Mouse (Mus musculus) liver, embryonic 12.5 days (tissue): ENCODE measurements around the gene Olfr986. TPM values are rescaled to one million over a fixed set of nuclear protein-coding genes. Genes with fewer than 3 reads are reported as not detected.

Source experiments
- ATAC-seq: fragments of 200-750 bp; cut with Nextera tagmentation; 2 replicates; pipeline ENCODE4 v1.8.0; 2017; ENCODE audit warnings: moderate number of reproducible peaks, mild to moderate bottlenecking, moderate library complexity
- H3K27ac ChIP-seq: fragments of 300-500 bp; sonication (generic); 2 replicates; pipeline ENCODE4 v1.5.1; 2016; ENCODE audit warnings: mild to moderate bottlenecking
- H3K27me3 ChIP-seq: fragments of 300-500 bp; sonication (generic); replicated peaks from 2 replicates; pipeline ENCODE4 v1.6.1; 2016; ENCODE audit warnings: mild to moderate bottlenecking, moderate library complexity
- H3K36me3 ChIP-seq: fragments of 300-500 bp; sonication (generic); 2 replicates; pipeline ENCODE4 v1.6.1; 2016; ENCODE audit warnings: mild to moderate bottlenecking, moderate library complexity
- H3K4me1 ChIP-seq: fragments of 300-500 bp; sonication (generic); 2 replicates; pipeline ENCODE4 v1.6.1; 2016
- H3K4me2 ChIP-seq: fragments of 300-500 bp; sonication (generic); 2 replicates; pipeline ENCODE4 v1.6.1; 2016; ENCODE audit warnings: mild to moderate bottlenecking, moderate library complexity
- H3K4me3 ChIP-seq: fragments of 300-500 bp; sonication (generic); 2 replicates; pipeline ENCODE4 v1.5.1; 2016; ENCODE audit warnings: mild to moderate bottlenecking, moderate library complexity
- H3K9ac ChIP-seq: fragments of 300-500 bp; sonication (generic); 2 replicates; pipeline ENCODE4 v1.6.1; 2016; ENCODE audit warnings: mild to moderate bottlenecking, moderate library complexity
- H3K9me3 ChIP-seq: fragments of 300-500 bp; sonication (generic); replicated peaks from 2 replicates; pipeline ENCODE4 v1.6.1; 2016; ENCODE audit warnings: mild to moderate bottlenecking, moderate library complexity
- WGBS: fragments of 180-500 bp; shearing (Covaris S2); methylation state at CpG from one replicate; pipeline ENCODE4 v1.1.7; 2016; ENCODE audit not compliant: insufficient replicate concordance; 5-methylcytosine and 5-hydroxymethylcytosine counted together
- polyA plus RNA-seq: library from polyadenylated mRNA; unstranded; fragments of >200 nt; fragmentation: Nextera tagmentation; extraction: Ambion mirVana; gene quantifications from 2 replicates; pipeline ENCODE4 v1.2.1, GENCODE M21; 2016

Olfr986 gene
- polyA plus RNA-seq, 1 experiment from 2014 or later, result not detected

DNA sequence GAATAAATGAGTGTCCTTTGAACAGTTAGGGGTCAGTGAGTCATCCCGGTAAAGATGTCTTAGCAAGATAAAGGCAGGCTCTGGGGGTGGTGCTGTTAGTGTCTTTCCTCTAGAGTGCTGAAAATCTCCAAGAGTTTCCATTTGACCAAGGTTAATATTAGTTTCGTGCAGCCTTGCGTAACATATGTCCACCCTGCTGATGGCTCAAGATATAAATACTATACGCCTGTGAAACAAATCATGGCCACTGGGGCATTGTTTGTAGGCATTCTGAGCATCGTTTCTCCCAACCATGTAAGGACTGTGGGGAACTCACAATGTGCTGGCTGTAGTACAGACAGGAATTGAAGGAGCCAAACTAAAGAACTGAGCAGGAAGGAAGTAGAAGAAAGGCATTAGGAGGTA is 25.8 kb downstream of the Olfr986 start:
- H3K4me1 ChIP-seq, result no peaks in the 10 kb centered on the region
- H3K4me2 ChIP-seq, result no peak overlapping the region
- no peak overlapping the region for H3K9ac ChIP-seq
- H3K27me3 ChIP-seq, result no peaks in the 10 kb centered on the region
- no peak for ATAC-seq
- 56% methylated on average over 5 of the region's 5 CpGs for WGBS
- peaks cover 41% of the 10 kb centered on the region for H3K36me3 ChIP-seq
- H3K9me3 ChIP-seq, result no peaks in the 10 kb centered on the region
- no peak overlapping the region for H3K4me3 ChIP-seq
- H3K27ac ChIP-seq, result no peak overlapping the region

GRCm38 (mm10) chr9:40210744-40211143 is 30.0 kb downstream of the Olfr986 start:
- no peak overlapping the region for H3K4me3 ChIP-seq
- no peaks in the 10 kb centered on the region for H3K27me3 ChIP-seq
- no peak overlapping the region for H3K4me2 ChIP-seq
- 85% methylated on average over 2 of the region's 2 CpGs for WGBS
- no peak for ATAC-seq
- H3K9me3 ChIP-seq, result no peaks in the 10 kb centered on the region
- no peaks in the 10 kb centered on the region for H3K4me1 ChIP-seq
- no peak overlapping the region for H3K9ac ChIP-seq
- H3K27ac ChIP-seq, result no peak overlapping the region
- H3K36me3 ChIP-seq, result peaks cover 56% of the 10 kb centered on the region

DNA sequence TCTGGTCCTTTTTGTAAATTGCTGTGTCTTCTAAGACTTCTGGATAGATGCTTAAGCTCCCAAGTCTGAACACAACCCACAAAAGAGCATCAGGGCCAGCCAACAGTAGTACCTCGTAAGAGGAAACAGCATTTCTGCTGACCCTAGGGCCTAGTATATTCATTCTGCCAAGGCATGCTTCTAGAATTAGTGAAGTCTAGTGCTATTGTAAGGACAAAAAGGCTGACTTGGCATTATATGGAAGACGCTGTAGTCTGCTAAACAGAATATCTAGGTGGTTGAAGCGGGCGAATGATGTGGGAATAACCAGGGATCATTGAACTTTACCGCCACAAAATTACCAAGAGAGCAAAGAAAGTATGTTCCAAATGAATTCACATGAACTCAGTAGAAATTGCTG is 33.3 kb downstream of the Olfr986 start:
- no peak for ATAC-seq
- Histone ChIP-seq H3K4me2 (no peak overlapping the region), H3K4me1 (no peaks in the 10 kb centered on the region), H3K36me3 (peaks cover 38% of the 10 kb centered on the region), H3K27me3 (no peaks in the 10 kb centered on the region), H3K9ac (no peak overlapping the region), H3K4me3 (no peak overlapping the region), H3K9me3 (no peaks in the 10 kb centered on the region), H3K27ac (no peak overlapping the region)
- WGBS, result 80% methylated on average over 5 of the region's 5 CpGs

DNA sequence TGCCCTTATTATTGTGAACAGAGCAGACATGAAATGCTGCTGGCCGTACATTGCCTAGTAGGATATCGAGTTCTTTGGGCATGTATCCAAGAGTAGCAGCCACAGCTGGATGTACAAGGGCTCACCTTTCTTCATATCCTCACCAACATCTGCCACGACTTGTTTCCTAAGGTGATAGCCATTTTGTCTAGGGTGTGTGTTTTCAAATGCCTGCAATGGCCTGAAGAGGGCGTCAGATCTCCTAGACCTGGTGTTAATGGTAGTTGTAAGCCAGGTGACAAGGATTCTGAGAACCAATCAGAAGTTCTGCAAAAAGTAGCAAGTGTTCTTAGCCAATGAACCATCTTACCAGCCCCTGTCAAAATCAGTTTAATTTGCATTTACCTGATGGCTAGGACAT is 35.9 kb downstream of the Olfr986 start:
- Histone ChIP-seq H3K27me3 (no peaks in the 10 kb centered on the region), H3K27ac (no peak overlapping the region), H3K36me3 (peaks cover 14% of the 10 kb centered on the region), H3K4me1 (no peaks in the 10 kb centered on the region), H3K4me3 (no peak overlapping the region), H3K9ac (no peak overlapping the region), H3K9me3 (no peaks in the 10 kb centered on the region), H3K4me2 (no peak overlapping the region)
- WGBS, result 46% methylated on average over 4 of the region's 4 CpGs
- ATAC-seq, result no peak

DNA sequence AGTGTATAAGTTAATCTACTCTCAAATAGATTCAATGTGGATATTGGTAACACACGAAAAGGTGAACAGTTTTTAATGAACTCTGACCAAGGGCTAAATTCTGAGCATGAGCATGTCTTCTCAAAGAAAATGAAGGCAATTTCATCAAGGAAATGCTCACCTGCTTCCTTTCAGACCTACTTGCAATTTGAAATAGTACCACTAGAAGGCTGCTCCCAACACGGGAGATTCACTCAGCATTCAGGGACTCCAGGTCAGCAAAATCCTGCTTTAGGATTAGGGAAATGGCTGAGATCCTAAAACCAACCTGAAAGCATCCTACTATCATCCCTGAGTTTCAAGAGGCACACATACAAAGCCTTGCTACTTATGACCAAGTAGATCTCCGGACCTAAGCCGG is 43.6 kb downstream of the Olfr986 start:
- WGBS, result 57% methylated on average over 4 of the region's 4 CpGs
- Histone ChIP-seq H3K4me1 (no peaks in the 10 kb centered on the region), H3K4me3 (no peak overlapping the region), H3K9ac (no peak overlapping the region), H3K9me3 (no peaks in the 10 kb centered on the region), H3K4me2 (no peak overlapping the region), H3K36me3 (no peaks in the 10 kb centered on the region), H3K27ac (no peak overlapping the region), H3K27me3 (no peaks in the 10 kb centered on the region)
- no peak for ATAC-seq

- no peak overlapping the region for H3K4me3 ChIP-seq
- no peaks in the 10 kb centered on the region for H3K9me3 ChIP-seq
- H3K27me3 ChIP-seq, result no peaks in the 10 kb centered on the region
- no peak overlapping the region for H3K4me2 ChIP-seq
- H3K4me1 ChIP-seq, result no peaks in the 10 kb centered on the region
- no peak for ATAC-seq
- WGBS, result 52% methylated on average over 10 of the region's 10 CpGs
- H3K9ac ChIP-seq, result no peak overlapping the region
- no peak overlapping the region for H3K27ac ChIP-seq
- H3K36me3 ChIP-seq, result no peaks in the 10 kb centered on the region
Observed at GRCm38 (mm10) chr9:40227874-40228789, 47.4 kb downstream of the Olfr986 start.

GRCm38 (mm10) chr9:40228804-40229331 is 48.1 kb downstream of the Olfr986 start:
- H3K4me3 ChIP-seq, result no peak overlapping the region
- no peak overlapping the region for H3K9ac ChIP-seq
- no peaks in the 10 kb centered on the region for H3K4me1 ChIP-seq
- no peaks in the 10 kb centered on the region for H3K9me3 ChIP-seq
- ATAC-seq, result no peak
- 26% methylated on average over 6 of the region's 6 CpGs for WGBS
- no peak overlapping the region for H3K27ac ChIP-seq
- H3K4me2 ChIP-seq, result no peak overlapping the region
- no peaks in the 10 kb centered on the region for H3K27me3 ChIP-seq
- no peaks in the 10 kb centered on the region for H3K36me3 ChIP-seq

DNA sequence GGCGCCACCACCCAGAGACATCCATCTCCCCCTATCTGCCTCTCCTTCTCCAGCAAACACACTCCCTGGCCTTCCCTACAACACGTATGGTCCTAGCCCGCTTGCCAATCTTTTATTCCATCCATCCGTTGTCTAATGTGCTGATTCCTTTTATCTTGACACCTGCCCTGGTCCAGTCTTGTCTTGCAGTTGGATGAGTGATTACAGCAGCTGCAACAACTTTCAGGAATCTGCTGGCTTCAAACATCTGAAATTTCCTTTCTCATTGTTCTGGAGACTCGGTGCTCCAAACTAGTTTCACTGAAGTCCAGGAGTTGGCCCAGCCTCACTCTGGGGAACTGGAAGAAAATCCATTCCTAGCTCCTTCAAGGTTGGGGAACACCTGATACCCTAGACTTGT is 48.8 kb downstream of the Olfr986 start:
- Histone ChIP-seq H3K4me1 (no peaks in the 10 kb centered on the region), H3K36me3 (no peaks in the 10 kb centered on the region), H3K27ac (no peak overlapping the region), H3K9ac (no peak overlapping the region), H3K4me2 (no peak overlapping the region), H3K9me3 (no peaks in the 10 kb centered on the region), H3K4me3 (no peak overlapping the region), H3K27me3 (no peaks in the 10 kb centered on the region)
- 53% methylated on average over 5 of the region's 5 CpGs for WGBS
- ATAC-seq, result no peak

GRCm38 (mm10) chr9:40231019-40231418 is 50.3 kb downstream of the Olfr986 start:
- no peaks in the 10 kb centered on the region for H3K36me3 ChIP-seq
- no peaks in the 10 kb centered on the region for H3K27me3 ChIP-seq
- H3K4me3 ChIP-seq, result no peak overlapping the region
- no peaks in the 10 kb centered on the region for H3K4me1 ChIP-seq
- ATAC-seq, result no peak
- no peak overlapping the region for H3K9ac ChIP-seq
- no peak overlapping the region for H3K4me2 ChIP-seq
- no peak overlapping the region for H3K27ac ChIP-seq
- WGBS, result 64% methylated on average over 3 of the region's 3 CpGs
- H3K9me3 ChIP-seq, result no peaks in the 10 kb centered on the region

DNA sequence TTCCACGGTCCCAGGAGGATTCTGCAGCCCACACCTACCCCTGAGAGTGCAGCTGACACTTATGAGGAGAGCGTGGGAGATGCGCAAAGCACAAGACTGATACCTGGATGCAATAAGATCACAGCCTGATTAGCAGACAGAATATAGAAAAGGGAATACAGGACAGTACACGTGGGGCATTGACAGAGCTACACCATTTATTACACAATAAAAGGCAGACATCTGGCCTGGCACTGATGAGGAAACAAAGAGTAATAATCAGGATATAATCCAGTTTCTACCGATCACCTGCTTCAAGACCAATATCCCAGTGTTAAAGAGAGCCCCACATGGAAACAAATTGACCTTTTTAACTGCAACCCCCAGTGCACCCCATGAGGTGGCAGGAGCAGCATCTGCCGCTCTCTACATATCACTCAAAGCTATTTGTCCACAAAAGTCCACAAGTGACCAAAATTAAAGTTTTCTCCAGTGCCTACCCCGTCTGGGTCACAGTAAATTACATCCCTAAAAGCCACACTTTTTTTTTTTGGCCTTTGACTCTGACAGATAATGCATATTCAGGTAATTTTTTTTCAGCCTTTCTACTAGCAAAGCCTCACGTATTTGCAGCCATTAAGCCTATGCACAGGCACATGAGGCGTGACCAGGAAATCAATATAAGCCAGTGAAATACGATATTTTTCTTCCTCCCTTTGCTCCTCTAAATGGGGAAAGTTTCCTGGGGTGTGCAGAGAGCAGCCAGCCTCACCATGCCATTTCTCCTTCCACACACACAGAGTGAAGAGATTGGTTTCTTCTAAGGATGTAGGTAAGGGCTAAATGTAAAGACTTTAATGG is 53.7 kb downstream of the Olfr986 start:
- no peak for ATAC-seq
- 52% methylated on average over 10 of the region's 10 CpGs for WGBS
- Histone ChIP-seq H3K4me3 (no peak overlapping the region), H3K4me2 (no peak overlapping the region), H3K9ac (no peak overlapping the region), H3K27me3 (peaks cover 9% of the 10 kb centered on the region; the same call in 1 of the 2 replicates), H3K9me3 (no peaks in the 10 kb centered on the region), H3K36me3 (no peaks in the 10 kb centered on the region), H3K27ac (no peak overlapping the region), H3K4me1 (no peaks in the 10 kb centered on the region)

DNA sequence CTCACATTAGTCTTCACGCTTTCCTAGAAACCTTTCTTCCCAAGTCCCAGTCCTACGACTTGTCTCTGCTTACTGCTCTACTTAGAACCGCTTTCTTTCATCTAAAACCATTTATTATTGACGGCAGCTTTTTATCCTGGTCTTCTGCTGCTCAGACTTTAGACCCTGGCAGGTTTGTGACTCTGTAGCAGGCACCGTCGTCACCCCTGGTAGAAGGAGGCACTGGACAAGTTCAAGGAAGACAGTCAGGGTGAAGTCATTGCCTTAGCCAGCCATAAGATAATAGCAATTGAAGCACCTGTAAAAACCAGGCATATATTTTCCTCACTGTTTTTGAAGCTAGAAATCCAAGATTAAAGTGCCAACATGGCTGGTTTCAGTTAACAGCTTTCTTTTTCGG is 54.5 kb downstream of the Olfr986 start:
- Histone ChIP-seq H3K4me3 (no peak overlapping the region), H3K4me2 (no peak overlapping the region), H3K4me1 (no peaks in the 10 kb centered on the region), H3K9ac (no peak overlapping the region), H3K27me3 (peaks cover 16% of the 10 kb centered on the region; the same call in 1 of the 2 replicates), H3K27ac (no peak overlapping the region), H3K36me3 (no peaks in the 10 kb centered on the region), H3K9me3 (no peaks in the 10 kb centered on the region)
- no peak for ATAC-seq
- 70% methylated on average over 7 of the region's 7 CpGs for WGBS
